Mouse (Mus musculus) ovary, adult 18-20 months (tissue): Measurements from ENCODE around the gene Ramp2.
A peak's percentile ranks its signal among the peaks of the same experiment; 100 is the strongest.

ENCODE experiments used
- DNase-seq: peaks from one replicate; pipeline ENCODE4 v3.0.0; 2022; ENCODE audit warnings: low spot score, mixed read lengths

Ramp2 gene

DNA sequence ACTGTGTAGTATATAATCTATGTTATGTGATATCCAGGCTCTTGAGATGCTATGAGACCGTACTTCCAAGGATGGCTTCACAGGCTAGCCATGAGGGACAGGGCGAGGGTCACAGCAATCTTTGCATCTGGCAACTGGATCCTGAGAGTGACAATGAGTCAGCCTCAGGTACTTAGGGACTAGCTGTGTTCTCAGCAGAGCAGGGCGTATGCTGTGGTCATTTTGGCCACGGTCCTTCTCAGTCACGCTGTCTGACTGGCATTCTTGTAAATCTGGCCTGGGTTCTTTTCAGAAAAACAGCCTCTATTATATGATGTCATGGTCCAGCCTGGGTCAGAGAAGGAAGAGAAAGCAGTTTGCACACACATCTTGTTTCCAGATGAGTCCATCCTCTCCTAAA is 9.0 kb upstream of the Ramp2 start:
- DNase-seq: no peak

DNA sequence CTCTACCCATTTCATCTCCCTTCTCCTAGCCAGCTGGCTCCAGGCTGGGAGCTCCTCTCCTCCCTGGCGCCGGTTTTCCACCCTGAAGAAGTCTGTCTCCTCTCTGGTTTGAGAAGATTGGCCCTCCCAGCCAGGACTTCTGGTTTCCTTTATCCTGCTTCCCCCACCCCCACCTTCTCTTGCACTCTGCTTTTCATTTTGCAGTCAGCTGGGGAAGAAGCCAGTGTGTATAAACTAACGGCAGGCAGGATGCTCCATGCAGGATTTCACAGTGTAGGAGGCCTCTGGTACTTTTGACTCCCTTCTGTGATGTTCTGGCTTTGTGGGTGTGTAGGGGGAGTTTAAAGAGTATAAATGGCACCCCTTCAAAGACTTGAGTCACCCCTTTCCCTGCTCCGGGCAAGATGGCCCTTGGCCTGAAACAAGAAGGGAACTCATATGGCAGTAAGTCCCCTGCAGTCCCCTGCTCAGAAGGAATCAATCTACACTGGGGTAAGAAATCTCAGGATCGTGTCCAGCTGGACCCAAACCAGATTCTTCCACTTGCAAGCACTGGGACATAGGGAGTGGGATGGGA is 7.7 kb upstream of the Ramp2 start:
- DNase-seq: no peak

DNA sequence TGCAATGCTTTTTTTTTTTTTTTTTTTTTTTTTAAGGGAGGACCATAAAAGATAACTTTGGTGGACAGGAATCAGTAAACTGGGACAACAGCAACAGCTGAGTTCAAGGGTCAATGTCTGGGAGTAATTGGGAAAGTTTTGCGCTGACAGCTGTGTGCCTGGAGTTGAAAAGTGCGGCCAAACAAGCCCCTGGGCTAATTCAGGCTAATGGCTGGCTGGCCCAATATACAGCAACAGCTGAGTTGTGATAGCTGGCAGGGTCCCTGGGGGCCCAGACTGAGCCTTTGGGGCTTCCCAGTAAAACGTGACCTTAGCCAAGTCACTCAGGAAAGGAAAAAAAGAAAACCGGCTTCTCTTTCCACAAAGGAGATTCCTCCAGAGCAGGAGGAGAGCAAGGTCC is 757 bp upstream of the Ramp2 start:
- no peak for DNase-seq

DNA sequence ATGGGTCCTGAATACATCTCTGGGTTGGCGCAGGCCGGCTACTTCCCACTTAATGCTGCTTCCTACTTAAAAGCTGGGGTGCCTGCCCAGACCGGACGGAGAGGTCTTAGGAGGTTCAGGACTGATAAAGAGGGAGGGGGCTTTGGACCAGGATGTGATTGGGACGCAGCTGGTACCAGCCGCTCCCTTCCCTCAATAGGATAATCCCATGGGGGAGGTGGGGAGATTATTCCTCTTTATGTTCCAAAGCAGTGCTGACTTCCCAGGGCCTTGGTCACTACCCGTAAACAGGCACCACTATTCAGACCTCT is 829 bp downstream of the Ramp2 start:
- DNase-seq: no peak

DNA sequence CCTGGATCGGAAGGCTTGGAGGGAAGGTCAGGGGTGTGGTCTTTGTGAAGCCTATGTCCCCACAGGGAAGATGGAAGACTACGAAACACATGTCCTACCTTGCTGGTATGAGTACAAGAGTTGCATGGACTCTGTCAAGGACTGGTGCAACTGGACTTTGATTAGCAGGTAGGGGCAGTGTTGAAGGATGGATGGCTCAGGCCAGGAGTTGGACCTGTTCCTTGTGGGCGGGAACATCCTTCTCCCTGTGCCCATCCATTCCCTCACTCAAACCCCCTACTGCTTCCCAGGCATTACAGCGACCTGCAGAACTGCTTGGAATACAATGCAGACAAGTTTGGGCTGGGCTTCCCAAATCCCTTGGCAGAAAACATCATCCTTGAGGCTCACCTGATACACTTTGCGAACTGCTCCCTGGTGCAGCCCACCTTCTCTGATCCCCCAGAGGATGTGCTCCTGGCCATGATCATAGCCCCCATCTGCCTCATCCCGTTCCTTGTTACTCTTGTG is 1.7 kb downstream of the Ramp2 start:
- DNase-seq: no peak

DNA sequence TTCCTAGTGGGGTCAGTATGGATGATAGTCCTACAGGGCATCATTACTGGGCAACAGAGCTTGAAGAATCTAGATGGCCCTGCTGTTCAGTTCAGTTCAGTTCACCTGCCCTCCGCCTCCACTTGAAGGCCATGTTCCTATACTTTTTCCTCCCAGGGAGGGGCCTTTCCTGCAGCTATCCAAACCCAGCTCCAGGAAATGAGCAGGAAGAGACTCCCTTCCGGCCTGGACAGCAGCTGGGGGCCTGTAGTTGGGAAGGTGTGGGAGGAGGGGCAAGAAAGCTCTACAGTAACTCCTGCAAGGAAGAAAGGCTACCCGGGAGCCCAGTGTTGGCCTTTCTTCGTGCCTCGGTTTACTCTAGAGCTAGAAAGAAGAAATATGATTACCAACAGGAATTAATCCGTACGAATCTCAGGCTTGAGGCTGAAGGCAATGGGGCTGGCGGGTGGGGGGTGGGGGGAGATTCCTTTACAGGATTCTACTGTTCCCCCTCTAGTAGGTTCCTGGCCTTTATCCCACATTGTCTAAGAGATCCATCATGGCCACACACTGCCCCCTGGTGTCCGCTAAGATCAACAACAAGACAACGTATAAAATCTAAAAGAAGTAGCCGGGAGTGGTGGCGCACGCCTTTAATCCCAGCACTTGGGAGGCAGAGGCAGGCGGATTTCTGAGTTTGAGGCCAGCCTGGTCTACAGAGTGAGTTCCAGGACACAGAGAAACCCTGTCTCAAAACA is 2.6 kb downstream of the Ramp2 start:
- no peak for DNase-seq

DNA sequence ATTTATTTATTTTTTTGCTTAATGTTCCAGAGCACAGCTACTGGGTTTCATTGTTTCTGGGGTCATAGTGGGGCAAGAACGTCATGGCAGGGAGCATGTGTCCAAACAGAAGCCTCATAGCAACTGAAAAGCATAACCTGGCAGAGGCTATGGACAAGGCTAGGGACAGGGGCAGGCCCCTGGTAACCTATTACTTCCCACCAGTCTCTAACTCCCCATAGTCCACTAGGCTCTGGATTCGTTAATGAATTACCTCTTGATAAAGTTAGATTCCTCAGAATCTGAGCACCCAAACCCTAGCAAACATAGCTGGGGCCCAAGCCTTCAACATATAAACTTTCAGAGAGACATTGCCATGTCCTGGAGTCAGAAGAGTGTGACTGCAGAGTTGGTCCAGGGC is 5.2 kb downstream of the Ramp2 start:
- DNase-seq: no peak

DNA sequence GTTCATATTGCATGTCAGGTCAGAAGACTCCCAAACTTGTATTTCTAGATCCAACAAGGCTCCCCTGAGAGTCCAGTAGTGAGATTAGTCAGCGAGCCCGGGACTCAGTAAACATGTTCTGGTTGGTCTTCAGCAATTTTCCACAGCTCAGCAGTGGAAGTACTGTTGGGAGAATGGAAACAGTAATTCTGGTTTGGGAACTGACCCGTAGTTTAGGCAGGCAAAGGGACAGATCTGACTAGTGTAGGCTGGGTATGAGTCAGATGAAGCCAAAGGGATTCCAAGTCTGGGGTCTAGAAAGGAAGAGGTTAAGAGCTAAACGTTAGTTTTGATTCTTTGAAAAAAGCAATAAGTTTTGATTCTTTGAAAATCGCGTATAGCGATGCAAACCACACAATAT is 7.1 kb downstream of the Ramp2 start:
- DNase-seq: no peak

DNA sequence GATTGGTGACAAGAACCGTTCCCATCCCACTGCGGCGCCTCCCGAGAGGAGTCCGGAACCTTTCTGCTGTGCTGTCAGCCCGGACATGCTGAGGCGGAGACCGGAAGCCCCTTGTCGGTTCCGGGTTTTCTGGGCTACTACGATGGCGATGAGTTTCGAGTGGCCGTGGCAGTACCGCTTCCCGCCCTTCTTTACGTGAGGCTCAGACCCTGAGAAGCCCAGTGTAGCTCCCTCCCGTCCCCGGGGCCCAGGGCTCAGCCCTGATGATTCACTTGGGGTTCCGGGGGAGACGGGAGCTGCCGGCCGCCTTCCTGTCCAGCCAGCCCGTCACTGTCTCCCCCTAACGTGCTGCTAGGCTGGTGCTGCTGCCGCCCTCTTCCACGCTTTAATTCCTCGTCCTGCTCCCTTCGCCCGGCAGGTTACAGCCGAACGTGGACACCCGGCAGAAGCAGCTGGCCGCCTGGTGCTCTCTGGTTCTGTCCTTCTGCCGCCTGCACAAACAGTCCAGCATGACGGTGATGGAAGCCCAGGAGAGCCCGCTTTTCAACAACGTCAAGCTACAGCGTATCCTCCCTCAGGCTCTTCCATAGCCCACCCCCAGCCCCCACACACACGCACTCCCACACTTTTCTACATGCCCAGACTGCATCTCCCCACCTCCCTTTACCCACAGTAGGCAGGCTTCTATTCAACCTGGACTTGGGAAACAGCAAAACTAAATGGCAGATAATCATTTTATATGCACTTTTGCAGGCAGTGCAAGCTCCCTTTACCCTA is 8.0 kb downstream of the Ramp2 start, which contains the start of gene Vps25:
Vps25 (plus strand) TSS at position 95 of the 777 bp plus-strand sequence.
- peak; percentile 73 for DNase-seq

DNA sequence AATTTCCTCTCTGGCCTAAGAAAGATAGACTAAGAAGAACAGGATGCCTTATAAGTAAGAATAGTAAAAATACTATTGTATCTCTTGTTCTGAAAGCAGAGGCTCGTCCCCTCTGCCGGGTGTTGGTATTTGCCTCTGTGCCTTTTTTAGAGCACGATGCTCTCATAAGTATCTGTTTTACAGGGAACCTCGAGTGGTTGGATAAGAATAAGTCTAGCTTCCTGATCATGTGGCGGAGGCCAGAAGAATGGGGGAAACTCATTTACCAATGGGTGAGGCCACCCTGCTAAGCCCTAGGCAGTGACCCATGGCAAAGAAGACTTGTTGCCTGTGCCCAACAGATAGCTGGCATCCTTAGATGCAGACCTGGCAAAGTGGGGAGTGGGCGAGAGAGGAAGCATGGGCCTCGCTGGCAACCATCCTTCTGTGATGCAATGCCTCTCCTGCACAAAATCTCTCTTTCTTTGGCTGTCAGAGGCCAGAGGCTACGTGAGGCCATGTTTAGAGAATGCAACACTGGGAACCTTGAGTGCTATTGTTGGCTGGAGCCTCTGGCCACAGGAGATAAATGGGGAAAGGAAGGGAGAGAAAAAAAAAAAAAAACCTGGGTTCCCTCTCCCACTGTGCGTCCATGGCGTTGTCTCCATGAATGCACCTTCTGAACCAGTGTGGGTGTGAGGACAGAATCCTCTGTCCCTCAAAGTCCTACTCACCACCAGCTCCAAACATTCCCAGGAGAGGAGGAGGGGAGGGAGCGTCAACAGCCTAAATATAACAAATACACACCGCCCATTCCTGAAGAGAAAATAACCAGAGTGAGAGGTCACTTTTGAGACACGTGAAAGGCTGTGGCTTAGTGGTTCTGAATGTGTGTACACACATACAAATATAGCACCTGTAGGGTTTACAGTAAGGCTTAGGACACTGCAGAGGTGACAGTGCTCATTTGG is 10.3 kb downstream of the Ramp2 start:
- DNase-seq: no peak

DNA sequence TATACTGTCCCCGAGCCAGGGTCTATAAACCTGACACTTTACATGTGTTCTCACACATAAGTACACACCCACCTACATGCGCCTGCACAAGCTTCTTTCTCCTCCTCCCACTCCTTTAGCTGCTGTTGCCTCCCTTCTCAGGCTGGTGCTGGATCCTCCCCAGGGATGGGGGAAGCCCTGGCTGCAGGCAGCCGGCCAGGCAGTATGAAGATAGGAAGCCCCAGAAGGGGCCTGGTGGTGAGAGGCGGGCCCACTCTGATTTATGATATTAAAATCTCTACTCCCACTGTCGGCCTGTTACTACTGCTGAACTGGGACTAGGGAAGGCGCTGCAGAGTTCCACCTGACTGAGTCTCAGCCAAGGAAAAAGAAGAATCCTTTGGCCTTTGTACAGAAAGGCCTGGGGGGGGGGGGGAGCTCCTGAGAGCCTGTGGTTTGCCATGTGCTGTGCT is 13.5 kb downstream of the Ramp2 start:
- peak; percentile 80 for DNase-seq

DNA sequence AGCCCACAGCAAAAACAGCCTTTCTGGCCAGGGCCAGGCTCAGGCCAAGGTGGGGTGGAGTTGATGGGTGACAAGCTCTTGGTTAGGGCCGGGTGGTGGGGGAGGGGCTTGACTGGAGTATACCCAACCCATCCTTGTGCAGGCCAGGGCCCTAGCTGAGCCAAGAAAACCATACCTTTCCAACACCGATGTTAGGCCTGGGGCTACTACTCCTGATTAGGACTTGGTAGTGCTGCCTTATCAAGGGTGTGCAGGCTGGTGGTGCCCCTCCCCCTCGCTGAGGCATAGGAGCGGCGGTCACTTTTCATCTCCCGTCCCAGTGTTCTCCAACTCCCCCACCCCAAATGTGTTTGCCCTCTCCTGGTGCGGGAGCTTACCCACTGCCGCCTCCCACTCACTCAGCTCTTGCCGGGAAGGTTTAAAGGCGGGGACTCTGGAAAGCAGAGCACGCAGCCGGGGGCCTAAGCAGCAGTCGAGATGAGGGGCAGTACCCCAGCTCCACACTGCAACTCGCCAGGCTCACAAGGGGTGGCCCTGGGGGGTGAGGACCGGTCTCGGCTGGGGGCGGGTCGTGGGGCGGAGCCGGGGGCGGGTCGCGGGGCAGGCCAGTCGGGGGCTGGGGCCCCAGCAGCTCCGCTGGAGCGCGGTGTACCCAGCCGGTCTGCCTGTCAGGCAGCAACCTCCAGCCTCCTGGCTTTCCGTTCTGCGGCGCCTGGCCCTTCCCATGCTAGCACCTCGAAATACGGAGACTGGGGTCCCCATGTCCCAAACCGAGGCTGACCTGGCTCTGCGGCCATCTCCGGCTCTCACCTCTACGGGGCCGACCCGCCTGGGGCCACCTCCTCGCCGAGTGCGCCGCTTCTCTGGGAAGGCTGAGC is 14.4 kb downstream of the Ramp2 start, which contains the start of gene Wnk4:
Wnk4 (plus strand) TSS at position 620 of the 878 bp plus-strand sequence.
- DNase-seq: peak; percentile 62

DNA sequence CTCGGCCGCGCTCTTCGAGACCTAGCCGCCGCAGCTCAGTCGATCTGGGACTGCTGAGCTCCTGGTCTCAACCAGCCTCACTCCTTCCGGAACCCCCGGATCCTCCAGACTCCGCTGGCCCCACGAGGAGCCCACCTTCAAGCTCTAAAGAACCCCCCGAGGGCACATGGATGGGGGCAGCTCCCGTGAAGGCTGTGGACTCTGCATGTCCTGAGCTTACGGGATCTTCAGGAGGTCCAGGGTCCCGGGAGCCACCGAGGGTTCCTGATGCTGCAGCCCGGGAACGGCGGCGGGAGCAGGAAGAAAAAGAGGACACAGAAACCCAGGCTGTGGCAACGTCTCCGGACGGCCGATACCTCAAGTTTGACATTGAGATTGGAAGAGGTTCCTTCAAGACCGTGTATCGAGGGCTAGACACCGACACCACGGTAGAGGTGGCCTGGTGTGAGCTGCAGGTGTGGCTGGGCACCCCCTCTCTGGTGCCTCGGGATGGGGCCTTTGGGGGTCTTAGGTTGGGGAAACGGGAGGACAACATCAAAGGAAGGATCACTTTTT is 15.1 kb downstream of the Ramp2 start:
- DNase-seq: no peak

DNA sequence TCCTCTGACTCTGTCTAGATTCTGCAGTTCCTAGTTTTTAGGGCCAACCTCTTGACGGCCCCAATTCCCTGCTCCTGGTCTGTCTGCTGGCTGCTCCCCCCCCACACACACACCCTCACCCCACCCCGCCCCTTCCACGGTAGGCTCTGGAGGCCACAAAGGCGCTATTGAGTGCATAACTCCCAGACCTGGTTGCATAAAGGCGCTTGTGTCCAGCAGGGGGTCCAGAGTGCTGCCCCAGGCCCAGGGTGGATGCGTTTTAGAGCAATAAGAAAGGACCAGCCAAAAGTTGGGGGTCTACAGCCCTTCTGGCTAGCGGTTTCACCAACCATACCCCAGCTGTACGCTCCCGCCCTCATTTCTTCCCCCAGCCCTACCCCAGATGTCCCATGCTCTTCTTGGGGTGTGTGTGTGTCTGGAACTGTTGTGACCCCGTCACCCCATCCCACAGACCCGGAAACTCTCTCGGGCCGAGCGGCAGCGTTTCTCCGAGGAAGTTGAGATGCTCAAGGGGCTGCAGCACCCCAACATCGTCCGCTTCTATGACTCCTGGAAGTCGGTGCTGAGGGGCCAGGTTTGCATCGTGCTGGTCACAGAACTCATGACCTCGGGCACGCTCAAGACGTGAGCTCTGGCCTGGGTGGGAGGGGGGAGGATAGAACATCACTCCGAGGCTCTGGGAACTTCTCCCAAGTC is 16.6 kb downstream of the Ramp2 start:
- no peak for DNase-seq

DNA sequence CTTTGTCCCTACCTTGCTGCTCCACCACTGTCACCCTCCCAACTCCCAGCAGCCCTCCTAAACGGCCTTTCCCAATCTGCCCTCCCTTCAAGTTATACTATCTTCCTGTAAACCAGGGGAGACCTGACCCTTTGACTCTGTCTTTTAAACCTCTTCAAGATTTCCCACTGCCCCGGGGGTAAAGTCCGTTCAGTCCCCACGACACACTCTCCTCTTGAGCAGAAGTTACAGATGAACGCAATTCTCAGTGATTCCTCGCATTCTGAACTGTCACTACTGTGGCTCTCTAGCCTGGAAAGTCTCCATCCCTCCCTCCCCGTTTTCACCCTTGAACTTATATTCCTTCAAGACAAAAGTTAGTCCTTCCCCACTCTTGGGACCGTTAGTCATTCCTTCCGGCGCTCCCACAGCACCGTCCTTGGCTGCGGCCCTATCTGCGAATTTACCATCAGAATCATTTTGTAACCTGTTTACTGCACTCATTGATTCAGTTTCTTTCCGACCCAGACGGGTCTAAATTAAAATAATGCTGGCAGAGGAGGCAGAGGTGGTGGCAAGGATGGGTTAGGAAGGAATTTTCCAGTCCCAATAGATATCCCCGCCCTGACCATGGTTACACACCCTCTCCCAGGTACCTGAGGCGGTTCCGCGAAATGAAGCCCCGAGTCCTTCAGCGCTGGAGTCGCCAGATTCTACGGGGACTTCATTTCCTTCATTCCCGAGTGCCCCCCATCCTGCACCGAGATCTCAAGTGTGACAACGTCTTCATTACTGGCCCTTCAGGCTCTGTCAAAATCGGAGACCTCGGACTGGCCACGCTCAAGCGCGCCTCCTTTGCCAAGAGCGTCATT is 17.5 kb downstream of the Ramp2 start:
- DNase-seq: no peak

DNA sequence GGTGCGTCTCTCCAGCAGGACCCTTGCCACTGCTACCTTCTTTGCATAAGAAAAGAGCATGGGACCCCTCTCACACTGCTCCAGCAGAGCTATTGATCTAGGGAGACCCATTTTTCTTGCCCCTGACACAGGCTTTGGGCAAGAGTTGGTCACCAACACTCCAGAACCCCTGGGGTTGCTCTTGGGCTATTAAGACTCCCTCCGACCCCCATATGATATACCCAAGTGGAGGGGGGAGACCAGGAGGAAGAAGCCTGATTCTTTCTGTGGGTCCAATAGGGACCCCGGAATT is 18.1 kb downstream of the Ramp2 start:
- no peak for DNase-seq

DNA sequence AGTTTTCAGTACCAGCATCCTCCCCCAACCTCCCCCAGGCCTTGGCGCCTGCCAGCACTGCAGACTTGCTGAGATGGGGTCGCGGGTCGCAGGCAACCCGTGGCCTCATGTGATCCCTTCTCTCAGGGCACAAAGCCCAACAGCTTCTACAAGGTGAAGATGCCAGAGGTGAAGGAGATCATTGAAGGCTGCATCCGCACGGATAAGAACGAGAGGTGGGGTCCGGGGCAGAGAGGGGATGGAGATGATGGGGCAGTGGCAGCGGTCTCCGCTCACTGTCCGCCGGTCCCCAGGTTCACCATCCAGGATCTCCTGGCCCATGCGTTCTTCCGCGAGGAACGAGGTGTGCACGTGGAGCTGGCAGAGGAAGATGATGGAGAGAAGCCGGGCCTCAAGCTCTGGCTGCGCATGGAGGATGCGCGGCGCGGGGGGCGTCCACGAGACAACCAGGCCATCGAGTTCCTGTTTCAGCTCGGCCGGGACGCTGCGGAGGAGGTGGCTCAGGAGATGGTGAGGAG is 19.2 kb downstream of the Ramp2 start:
- DNase-seq: no peak

DNA sequence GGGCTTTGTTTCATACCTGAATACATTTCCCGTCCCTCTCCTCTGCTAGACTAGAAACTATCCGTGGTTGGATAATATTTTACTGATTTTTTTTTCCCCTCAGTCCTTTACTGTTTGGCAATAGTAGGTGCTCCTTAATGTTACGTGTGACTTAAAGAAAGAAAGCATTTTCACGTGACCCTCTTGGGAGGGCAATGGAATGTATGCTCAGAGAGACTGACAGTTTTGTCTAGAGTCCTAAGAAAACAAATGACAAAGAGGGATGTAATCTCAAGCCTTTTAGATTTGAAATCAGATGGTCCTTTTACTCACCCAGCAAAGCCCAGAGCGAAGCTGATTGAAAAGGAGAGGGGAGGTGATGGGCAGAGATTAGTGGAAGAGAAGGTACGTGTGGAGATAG is 20.1 kb downstream of the Ramp2 start:
- DNase-seq: no peak

DNA sequence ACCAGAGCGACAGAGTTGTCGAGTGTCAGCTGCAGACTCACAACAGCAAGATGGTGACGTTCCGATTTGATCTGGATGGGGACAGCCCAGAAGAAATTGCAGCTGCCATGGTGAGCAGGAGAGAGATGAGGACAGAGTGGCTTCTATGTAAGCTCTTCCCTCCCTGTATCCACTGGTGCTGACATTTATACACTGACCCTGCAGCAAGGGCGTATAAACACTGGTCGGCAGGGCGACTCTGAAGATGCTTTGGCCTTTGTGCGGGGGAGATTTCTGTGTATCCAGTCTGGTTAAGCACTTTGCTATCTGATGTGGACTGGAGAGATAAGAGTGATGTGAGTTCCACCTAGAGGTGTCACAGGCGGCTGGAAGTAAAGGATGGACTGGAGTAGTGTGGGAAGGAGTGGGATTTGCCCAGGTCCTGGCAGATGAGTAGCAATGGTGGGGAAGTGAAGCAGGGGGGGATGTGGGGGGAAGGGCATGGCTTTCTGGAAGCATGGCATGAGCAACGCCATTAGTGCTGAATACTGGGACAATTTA is 23.8 kb downstream of the Ramp2 start:
- no peak for DNase-seq
